Mouse (Mus musculus): ENCODE data around the gene Gsto2. TPM values are rescaled to one million over a fixed set of nuclear protein-coding genes. Genes with fewer than 3 reads are reported as not detected.

Gsto2 gene
- polyA plus RNA-seq, 1 experiment, result 0.97 TPM

DNA sequence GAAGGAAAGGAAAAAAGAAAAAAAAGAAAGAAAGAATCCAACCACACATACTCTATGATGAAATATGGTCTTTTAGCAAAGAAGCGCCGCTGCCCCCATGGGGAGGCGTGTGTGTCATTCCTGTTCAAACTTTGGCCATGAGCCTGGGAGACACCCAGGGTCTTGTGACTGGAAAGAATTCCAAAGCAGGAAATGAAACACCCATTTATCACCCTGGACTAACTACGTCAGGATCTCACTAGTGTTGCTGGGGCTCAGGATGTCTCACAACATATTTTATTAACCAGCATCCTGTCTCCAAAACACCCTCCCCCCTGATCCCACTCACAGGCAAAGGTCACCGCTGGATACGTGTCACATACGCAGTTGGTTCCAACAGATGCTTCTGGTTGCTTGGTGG is 21.3 kb downstream of the Gsto2 start:
- Histone ChIP-seq H3K27ac (ENCODE audit: insufficient read depth, low read depth, low read length) (no peak overlapping the region), H3K4me3 (ENCODE audit: insufficient read depth, low read length) (no peak overlapping the region), H3K4me1 (ENCODE audit: control insufficient read depth, insufficient read depth, low read length) (0 out of 2 replicates have a peak, but pooled peaks cover 2% of the 10 kb centered on the region)
- no peak for TF ChIP-seq CTCF (IDR thresholded peaks at IDR 0.05; ENCODE audit: low read depth, low read length)
- TF ChIP-seq POLR2A (IDR thresholded peaks at IDR 0.05; ENCODE audit: borderline replicate concordance, low read depth, low read length), result no peak

DNA sequence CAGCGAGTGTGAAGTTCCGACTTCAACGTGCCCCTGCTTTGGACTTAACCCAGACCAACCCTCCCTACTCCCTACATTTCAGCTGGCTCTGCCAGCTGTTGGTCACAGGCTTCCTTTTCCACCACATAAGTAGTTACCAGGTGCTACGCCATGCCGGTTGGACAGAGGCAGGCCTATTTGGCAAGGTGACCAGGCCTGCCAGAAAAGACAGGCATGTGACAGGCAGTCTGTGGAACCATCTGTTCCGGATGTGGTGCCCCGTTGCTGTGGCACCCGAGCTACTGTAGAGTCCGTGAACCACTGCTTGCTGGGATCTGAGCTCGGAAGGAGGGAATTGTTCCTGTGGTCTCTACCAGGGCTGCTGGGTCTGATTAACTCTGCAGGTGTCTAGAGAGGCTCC is 22.1 kb downstream of the Gsto2 start:
- no peak overlapping the region for H3K4me3 ChIP-seq (ENCODE audit: insufficient read depth, low read length)
- TF ChIP-seq POLR2A (IDR thresholded peaks at IDR 0.05; ENCODE audit: borderline replicate concordance, low read depth, low read length) (no peak), CTCF (IDR thresholded peaks at IDR 0.05; ENCODE audit: low read depth, low read length) (no peak)
- H3K27ac ChIP-seq (ENCODE audit: insufficient read depth, low read depth, low read length), result no peak overlapping the region
- H3K4me1 ChIP-seq (ENCODE audit: control insufficient read depth, insufficient read depth, low read length), result 0 out of 2 replicates have a peak, but pooled peaks cover 2% of the 10 kb centered on the region

DNA sequence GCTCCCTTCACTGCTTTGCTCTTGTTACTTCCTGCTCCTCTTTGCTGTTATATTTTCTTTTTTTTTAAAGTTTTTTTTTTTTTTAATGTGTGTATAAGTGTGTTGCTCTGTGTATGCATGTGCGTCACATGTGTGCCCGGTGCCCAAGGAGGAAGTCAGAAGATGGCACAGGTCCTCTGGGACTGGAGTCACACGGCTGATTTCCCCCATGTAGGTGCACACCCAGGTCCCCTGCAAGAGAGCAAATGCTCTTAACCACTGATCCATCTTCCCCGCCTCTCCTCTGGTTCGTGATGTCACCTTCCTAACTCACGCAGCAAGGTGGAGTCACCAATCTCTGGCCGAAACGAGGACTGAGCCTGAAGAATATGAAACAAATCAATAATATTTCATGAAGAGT is 22.7 kb downstream of the Gsto2 start:
- Histone ChIP-seq H3K4me1 (ENCODE audit: control insufficient read depth, insufficient read depth, low read length) (0 out of 2 replicates have a peak, but pooled peaks cover 2% of the 10 kb centered on the region), H3K27ac (ENCODE audit: insufficient read depth, low read depth, low read length) (no peak overlapping the region), H3K4me3 (ENCODE audit: insufficient read depth, low read length) (no peak overlapping the region)
- TF ChIP-seq CTCF (IDR thresholded peaks at IDR 0.05; ENCODE audit: low read depth, low read length) (no peak), POLR2A (IDR thresholded peaks at IDR 0.05; ENCODE audit: borderline replicate concordance, low read depth, low read length) (no peak)

DNA sequence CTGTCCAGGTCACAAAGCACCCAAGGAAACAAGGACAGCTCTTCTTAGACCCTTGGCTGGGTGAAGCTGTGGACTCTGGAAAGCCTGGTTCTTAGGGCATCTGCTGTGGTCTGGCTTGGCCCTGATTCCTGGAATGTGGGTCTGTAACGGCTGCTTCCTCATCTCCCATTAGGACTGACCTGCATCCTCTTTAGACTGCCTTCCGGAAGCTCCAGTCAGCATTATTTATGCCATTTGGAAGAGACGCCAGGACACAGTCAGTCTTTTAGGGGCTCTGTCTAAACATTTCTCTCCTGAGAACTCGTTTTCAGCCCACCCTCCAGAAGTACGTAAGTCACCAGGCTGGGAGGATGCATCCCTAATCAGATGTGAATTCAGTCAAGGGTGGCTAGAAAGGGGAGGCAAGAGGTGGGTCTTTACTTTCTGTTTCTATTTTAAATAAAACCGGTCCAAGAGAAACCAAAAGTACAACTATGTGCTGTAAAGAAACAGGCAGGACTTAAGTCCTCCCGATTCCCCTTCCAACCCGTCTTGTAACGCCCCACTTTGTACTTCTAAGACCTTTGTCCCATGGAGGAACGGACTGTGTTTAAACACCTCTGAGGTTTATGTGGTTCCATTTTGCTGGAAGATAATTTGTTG is 25.3 kb downstream of the Gsto2 start:
- Histone ChIP-seq H3K4me1 (ENCODE audit: control insufficient read depth, insufficient read depth, low read length) (0 out of 2 replicates have a peak, but pooled peaks cover 2% of the 10 kb centered on the region), H3K27ac (ENCODE audit: insufficient read depth, low read depth, low read length) (no peak overlapping the region), H3K4me3 (ENCODE audit: insufficient read depth, low read length) (no peak overlapping the region)
- no peak for TF ChIP-seq CTCF (IDR thresholded peaks at IDR 0.05; ENCODE audit: low read depth, low read length)
- TF ChIP-seq POLR2A (IDR thresholded peaks at IDR 0.05; ENCODE audit: borderline replicate concordance, low read depth, low read length), result no peak

DNA sequence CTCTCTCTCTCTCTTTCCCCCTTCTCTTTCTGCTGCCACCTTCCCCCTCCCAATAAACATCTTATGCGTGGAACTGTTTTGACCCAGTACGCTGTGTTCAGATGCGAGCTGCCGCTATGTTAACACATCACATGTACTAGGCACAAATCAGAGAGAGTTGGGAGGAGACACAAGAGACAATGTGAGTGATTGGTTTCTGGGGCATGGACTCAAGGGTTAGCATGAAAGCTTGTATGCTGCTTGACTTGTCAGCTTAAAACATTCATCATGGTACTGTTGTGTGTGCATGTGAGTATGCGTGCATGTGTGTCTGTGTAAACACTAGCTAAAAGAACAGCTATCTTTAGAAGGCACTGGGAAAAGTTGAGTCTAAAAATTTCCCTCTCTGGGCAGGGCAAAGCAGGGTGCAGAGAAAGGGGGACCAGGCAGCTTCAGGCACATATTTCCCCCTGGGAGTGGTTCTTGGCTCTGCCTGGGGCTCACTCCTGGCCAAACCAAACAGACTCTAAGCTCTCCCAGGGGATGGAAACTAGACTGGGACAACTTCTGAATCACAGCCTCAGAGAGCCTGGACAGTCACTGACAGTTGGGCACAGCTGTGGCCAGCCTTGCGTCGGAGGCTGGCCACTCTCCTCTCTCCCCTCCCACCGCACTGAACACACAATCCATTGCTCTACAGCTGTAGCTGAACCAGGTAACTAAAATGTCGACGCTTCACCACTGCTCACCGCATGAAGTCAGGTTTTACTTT is 26.4 kb downstream of the Gsto2 start:
- no peak overlapping the region for H3K4me3 ChIP-seq (ENCODE audit: insufficient read depth, low read length)
- no peak for TF ChIP-seq CTCF (IDR thresholded peaks at IDR 0.05; ENCODE audit: low read depth, low read length)
- TF ChIP-seq POLR2A (IDR thresholded peaks at IDR 0.05; ENCODE audit: borderline replicate concordance, low read depth, low read length), result no peak
- H3K4me1 ChIP-seq (ENCODE audit: control insufficient read depth, insufficient read depth, low read length), result 0 out of 2 replicates have a peak, but pooled peaks cover 2% of the 10 kb centered on the region
- H3K27ac ChIP-seq (ENCODE audit: insufficient read depth, low read depth, low read length), result no peak overlapping the region

DNA sequence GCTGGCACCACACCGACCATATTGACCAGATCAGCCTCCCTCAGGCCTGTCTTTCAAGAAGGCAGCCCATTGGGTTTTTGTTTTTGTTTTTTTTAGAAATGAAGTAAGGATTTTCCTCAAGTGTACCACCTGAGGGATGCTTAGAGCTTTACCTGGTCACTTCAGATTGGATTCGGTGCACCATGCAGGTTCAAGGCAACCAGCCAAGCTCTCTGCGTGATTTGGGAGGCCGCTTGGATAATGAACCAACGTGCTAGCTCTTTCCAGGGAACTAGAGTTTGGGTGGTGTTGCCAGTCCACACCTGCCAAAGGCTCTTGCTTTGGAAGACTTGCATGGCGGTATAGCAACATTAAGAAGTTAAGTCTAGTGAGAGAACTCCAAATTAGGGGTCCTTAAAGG is 27.8 kb downstream of the Gsto2 start:
- Histone ChIP-seq H3K4me3 (ENCODE audit: insufficient read depth, low read length) (no peak overlapping the region), H3K27ac (ENCODE audit: insufficient read depth, low read depth, low read length) (no peak overlapping the region), H3K4me1 (ENCODE audit: control insufficient read depth, insufficient read depth, low read length) (no peaks in the 10 kb centered on the region)
- TF ChIP-seq CTCF (IDR thresholded peaks at IDR 0.05; ENCODE audit: low read depth, low read length) (no peak), POLR2A (IDR thresholded peaks at IDR 0.05; ENCODE audit: borderline replicate concordance, low read depth, low read length) (no peak)

DNA sequence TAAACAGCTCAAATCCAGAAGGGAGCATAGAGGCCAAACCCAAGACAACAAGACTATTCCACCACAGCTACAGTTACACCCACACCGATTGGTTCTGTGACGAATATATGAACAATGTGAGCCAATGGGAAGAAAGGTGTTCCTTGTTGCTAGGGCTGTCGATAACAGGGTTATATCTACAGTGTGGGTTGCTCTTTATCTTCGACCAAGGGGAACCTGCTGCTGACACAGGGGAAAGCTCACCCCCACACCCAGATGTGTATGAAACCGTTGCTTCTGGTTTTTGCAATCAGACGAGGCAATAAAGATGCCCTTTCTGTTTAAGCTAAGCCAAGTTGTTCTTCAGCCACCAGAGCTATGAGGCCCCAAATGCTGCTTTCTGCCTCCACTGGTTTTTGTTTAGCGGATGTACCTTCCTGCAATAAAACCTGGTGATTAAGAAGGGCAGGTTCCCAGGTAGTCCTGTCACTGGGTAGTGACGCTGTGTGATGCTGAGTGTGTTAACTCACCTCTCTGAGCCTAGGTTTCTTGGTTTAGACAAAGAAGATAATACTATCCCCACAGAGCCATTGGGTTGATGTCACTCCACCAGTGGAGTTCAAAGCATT is 33.2 kb downstream of the Gsto2 start:
- no peak for TF ChIP-seq POLR2A (IDR thresholded peaks at IDR 0.05; ENCODE audit: borderline replicate concordance, low read depth, low read length)
- no peak for TF ChIP-seq CTCF (IDR thresholded peaks at IDR 0.05; ENCODE audit: low read depth, low read length)
- H3K4me3 ChIP-seq (ENCODE audit: insufficient read depth, low read length), result no peak overlapping the region
- no peak overlapping the region for H3K27ac ChIP-seq (ENCODE audit: insufficient read depth, low read depth, low read length)
- peaks cover 31% of the 10 kb centered on the region for H3K4me1 ChIP-seq (ENCODE audit: control insufficient read depth, insufficient read depth, low read length)

DNA sequence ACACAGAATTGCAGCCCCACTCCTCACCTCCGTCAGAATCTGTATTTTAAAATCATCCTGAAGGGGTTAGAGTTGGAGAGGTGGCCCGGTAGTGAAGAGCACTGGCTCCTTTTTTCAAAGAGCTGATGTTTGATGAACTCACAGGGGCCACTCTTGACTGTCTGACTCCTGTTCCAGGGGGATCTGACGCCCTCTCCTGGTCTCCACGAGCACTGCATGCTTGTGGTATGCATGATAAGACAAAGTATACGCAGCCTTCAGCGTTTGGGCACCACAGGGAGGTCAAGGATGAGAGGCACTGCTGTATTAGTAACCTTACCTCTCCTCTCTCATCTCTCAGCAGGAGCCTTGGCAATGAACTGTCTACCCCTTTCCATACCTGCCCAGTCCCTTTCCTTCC is 34.7 kb downstream of the Gsto2 start:
- Histone ChIP-seq H3K4me1 (ENCODE audit: control insufficient read depth, insufficient read depth, low read length) (peaks cover 38% of the 10 kb centered on the region), H3K27ac (ENCODE audit: insufficient read depth, low read depth, low read length) (no peak overlapping the region), H3K4me3 (ENCODE audit: insufficient read depth, low read length) (no peak overlapping the region)
- TF ChIP-seq POLR2A (IDR thresholded peaks at IDR 0.05; ENCODE audit: borderline replicate concordance, low read depth, low read length), result no peak
- TF ChIP-seq CTCF (IDR thresholded peaks at IDR 0.05; ENCODE audit: low read depth, low read length), result no peak

DNA sequence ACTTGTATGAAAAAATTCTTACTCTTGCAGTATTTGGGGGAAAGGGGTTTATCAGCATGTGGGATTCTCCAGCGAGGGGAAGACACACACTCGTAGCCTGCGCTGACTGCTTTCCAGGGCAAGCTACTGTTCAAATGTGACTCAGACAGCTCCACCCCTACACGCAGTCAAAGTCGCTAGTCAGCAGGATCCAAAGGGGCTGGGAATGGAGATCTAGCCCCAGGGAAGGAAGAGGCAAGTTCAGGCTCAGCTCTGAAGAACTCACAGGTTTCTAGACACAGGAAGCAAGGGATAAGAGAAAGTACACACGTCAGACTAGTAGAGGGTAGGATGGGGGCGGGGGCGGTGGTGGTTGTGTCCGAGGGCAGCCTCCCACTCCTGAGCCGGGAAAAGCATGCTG is 35.2 kb downstream of the Gsto2 start:
- H3K4me1 ChIP-seq (ENCODE audit: control insufficient read depth, insufficient read depth, low read length), result peaks cover 43% of the 10 kb centered on the region
- no peak overlapping the region for H3K4me3 ChIP-seq (ENCODE audit: insufficient read depth, low read length)
- TF ChIP-seq CTCF (IDR thresholded peaks at IDR 0.05; ENCODE audit: low read depth, low read length) (no peak), POLR2A (IDR thresholded peaks at IDR 0.05; ENCODE audit: borderline replicate concordance, low read depth, low read length) (no peak)
- H3K27ac ChIP-seq (ENCODE audit: insufficient read depth, low read depth, low read length), result no peak overlapping the region
